Mouse (Mus musculus) gastrocnemius, postnatal 10 days (tissue): Measurements from ENCODE around the gene Pim2. TPM values are rescaled to one million over a fixed set of nuclear protein-coding genes. Genes with fewer than 3 reads are reported as not detected.

Experiments
- DNase-seq: peaks from one replicate; pipeline ENCODE4 v3.0.0; 2021; ENCODE audit warnings: mixed read lengths
- long read RNA-seq, 2 experiments: library from polyadenylated mRNA; stranded (forward); transcript quantifications; one replicate each; pipeline ENCODE4 v2.0.0; 2021
- total RNA-seq, 2 experiments: library from RNA; stranded (reverse); gene quantifications; 2 replicates each; pipeline ENCODE4 v1.2.3; 2021

Gene Pim2
- total RNA-seq, result 1 to 10 TPM; 1.1 to 2.4 TPM
- long read RNA-seq, experiment 1, partial matches to known transcripts, result 1 of 5 reads
- long read RNA-seq, experiment 1, other reads (novel, unspliced or antisense), result 1 of 5 reads
- long read RNA-seq, experiment 2, partial matches to known transcripts, result 0 of 1 reads
- long read RNA-seq, experiment 2, other reads (novel, unspliced or antisense), result 0 of 1 reads

DNA sequence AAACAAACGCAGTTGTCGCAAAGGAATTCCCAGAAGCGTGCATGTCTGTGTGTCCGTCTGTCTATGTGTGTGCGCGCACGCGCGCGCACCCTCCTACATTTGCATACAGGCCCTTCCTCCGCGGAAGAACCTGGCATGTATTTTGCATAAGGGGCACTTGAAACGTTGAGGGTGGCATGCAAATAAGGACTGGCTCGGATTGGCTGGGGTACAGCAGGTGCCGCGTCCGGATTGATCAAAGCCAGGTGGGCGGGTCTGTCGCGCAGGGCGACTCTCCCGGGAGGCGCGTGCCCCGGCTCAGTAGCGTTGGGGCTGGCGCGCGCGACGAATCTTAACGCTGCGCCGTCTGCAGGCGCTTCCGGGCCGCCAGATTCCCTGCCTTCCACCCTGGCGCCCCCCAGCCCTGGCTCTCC is at the start of gene Pim2:
Gene Pim2 (plus strand): TSS at position 256 of the 413 bp plus-strand sequence.
- DNase-seq, result peak; percentile 45

DNA sequence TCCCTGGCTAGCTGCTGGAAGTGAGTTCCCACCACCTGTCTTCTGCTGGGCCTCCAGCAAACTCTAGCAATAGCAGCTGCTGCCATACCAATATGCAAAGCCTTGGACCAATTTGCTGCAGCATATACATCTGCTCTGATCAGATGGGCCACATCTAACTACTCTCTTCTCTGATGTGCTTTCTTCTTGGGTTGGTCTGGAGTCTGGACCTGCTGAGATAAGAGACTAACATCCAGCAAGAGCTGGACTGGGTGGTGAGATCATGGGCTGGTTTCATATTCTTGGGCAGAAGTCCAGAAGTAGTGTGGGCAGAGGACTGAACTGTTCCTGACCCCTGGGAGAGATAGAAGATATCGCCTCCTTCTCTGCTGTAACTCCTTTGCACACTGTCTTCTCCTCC is 40.9 kb upstream of the Pim2 start:
- no peak for DNase-seq

DNA sequence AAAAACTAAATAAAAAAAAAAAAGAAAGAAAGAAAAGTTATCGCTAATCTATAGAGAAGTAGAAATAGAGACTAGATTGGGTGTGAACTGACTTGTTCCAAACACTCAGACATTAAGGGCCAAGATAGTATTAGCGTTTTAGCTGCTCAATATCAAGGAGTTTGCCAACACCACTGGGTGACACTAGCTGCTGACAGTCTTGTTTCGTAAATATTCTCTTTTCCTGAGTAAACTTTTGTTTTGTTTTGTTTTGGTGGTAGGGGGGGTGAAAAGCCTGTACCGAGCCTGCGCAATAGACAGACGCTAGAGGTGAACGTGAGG is 37.3 kb upstream of the Pim2 start:
- DNase-seq, result no peak

DNA sequence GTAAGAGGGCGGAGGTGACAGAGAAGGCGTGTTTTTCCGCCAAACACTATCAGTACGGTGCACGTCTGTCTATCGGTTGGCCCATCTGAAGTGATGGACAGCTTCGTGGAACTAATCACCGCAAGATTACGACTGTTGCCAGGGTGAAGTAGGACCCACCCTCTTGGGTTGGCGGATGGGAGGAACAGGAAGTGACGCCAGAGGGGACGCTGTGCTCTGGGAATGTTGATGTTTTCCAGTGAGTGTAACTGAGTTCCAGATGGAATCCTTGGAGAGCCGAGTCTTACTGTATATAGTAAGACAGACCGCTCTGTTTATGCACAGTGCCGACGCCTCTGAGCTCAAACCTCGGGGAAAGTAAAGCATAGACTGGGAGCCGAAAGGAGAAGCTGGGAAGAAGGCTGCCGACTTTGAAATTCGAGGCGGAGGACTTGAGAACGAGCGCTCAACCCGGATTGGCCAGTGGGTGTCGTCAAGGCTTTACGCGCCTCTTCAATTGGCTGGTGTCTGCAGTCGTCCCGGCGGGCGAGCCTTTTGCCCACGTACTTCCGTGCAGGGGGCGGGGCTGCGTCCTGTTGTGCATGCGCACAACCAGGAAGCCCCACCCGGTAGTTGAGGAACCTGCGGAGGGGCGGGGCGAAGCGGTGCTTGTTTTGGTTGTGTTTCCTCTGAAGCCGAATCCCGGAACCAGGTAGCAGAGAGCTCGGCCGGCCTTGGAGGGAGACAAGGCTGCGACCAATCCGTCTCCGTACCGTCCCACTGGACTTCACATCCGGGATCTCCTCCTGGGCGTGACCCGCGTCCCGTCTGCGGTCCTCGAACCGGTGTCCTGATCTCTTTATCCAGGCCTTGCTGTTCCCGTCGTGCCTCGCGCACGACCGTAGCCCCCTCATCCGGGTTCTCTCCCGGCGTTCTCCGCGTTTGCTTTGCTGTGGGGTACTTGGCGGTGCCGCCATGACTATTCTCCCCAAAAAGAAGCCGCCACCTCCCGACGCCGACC is 36.6 kb upstream of the Pim2 start, which contains the start of gene Otud5:
Gene Otud5 (plus strand): TSS at position 202 of the 1,000 bp plus-strand sequence.
- peak; percentile 85 for DNase-seq

DNA sequence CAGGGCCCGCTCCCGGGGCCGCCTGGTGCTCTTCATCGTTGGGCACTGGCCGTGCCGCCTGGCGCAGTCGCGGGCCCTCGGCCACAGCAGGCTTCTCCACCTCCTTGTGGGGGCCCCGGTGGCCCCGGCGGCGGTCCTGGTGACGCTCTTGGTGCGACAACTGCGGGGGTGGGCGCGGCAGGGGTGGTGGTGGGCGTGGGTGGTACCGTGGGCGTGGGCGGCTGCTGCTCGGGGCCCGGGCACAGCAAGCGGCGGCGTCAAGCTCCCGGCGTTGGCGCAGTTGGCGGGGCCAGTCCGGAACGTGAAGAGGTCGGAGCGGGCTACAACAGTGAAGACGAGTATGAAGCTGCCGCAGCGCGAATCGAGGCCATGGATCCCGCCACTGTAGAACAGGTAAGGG is 35.7 kb upstream of the Pim2 start:
- DNase-seq, result peak; percentile 11

DNA sequence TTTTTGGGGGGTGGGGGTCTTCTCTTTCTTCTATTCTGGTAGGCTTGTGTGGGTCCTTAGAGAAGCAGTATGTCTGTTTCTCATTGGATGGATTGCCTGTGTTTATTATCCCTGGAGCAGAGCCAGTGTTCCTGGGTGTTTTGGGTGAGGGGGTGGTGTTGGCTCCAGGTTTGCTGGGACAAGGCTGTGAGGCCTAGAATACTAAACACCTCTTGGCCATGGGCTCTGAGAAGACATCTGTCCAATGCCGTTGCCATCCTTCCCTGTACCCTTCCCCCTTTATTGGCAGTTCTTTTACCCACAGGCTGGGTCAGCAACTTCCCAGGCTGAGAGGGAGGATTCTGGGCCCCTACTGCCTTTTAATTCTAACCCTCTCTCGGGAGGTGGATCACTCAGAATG is 30.2 kb upstream of the Pim2 start:
- DNase-seq, result no peak

DNA sequence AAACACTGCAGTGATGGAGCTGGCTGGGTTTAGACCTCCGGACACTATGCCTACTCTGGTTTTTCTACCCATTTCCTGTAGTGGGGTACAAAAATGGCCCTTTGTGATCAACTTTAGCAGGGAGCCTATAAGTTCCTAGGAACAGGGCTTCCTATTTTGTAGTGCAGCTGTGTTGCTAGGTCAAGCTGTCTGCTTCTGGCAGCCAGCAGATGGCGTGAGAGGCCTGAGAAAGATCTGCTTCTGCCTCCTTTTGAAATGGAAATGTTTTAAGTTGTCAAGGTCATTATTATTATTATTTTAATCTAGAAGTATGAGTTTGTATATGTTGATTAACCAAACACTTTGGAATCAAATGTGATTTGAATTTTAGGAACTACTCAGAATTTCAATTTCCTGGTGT is 23.5 kb upstream of the Pim2 start:
- peak; percentile 21 for DNase-seq

DNA sequence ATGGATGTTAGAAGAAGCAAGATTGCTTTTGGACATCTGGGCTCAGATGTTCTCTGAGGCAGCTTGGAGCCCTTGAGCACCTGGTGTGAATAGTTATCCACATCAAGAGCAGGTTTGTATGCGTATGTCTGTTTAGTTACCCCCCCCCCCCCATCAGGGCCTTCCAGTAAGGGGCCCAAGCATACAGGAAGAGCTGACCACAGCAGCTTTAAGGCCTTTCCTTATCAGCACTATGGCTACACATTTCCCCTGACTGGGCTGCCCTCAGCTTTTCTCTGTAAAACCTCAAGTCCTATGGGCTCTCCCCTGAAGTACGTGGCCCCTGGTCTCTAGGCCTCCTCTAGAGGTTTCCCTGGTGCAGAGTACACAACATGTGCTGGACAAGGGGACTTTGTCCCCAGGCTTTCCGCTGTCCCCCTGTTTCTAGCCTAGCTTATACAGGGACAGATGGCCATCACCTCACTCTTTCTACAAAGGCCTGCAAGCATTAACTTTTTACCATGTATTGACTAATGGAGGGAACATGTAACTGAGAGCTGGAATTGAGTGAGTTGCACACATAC is 18.8 kb upstream of the Pim2 start:
- no peak for DNase-seq

DNA sequence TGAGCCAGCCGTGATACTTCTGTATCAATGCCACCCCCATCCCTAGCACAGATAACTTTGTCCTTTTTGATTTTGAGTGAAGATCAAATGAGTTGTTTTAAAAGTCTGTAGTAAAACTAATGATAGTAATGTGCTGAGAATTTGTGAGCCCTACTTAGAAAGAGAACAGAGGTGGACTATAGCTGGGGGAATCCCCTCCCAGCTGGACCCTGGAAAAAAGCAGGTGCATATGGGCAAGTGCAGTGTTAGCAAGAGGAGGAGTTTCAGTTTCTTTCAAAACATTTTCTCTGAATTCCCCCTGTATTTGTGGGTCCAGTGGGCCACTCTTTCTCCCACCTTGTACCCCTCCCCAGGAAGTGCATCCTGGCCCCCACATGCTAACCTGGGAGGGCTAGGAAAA is 14.9 kb upstream of the Pim2 start:
- no peak for DNase-seq

DNA sequence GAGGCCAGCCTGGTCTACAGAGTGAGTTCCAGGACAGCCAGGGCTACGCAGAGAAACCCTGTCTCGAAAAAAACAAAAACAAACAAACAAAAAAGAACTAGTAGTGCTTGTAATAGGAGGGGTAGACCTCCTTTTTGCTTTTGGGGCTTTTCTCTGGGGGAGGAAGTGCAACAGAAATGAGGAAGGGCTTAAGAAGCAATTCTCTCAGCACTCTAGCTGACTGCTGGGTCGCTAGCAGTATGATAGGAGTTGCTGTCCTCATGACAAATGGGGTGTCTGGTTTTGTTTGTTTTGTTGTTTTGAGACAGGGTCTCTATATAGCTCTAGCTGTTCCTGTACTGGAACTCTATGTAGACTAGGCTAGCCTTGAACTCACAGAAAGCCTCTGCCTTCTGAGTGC is 13.5 kb upstream of the Pim2 start:
- DNase-seq, result no peak

DNA sequence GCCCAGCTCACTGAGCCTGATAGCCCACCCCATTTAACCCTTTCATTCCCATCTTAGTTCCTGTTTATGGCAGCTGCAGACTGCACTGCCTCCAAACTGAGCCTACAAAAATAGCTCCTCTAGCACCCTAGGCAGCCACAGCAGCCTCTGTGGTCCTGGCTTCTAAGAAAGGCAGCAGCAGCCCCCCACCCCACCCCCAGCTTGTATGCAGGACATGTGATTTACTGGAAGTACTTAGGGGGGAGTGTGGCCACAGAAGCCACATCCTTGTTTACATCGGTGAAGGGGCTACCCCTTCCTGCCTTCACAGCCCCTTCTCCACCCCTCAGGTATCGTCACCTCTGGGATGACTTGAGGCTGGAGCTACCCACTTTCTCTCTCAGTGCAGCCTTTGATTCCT is 12.7 kb upstream of the Pim2 start:
- DNase-seq, result no peak

DNA sequence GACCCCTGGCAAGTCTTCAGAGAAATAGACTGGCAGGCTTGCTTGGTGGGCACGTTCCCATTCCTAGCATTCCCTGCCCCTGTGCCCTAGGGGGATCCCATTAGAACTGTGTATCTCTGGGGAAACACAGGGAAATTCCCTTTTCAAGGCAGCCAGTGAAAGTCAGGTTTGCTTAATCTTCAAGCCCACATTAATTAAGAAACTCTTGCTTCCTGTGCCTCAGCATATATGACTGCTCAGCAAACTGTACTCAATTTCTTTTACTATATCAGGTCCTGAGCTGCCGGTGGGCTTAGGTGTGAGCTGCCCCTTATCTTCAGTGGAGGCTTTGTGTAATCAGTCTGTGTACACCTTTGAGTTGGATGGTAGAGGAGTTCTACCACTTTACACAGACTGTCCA is 12.3 kb upstream of the Pim2 start:
- no peak for DNase-seq

DNA sequence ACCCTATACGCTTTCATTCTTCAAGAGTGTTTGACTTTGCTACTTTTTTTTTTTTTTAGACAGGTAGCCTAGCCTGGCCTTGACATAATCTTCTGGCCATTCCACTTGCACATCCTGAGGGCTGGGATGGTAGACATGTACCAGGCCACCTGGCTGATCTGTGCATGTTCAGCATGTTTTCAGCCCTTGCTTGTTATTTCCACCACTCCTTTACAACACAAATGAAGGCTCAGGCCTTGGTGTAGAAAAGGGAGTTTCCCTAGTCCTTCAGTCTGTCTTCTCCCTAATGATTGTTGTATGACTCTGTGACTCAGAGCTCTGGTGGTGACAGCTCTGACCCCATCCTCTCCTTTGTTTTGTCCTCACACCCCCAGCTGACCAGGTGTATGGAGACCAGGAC is 10.9 kb upstream of the Pim2 start:
- DNase-seq, result no peak

DNA sequence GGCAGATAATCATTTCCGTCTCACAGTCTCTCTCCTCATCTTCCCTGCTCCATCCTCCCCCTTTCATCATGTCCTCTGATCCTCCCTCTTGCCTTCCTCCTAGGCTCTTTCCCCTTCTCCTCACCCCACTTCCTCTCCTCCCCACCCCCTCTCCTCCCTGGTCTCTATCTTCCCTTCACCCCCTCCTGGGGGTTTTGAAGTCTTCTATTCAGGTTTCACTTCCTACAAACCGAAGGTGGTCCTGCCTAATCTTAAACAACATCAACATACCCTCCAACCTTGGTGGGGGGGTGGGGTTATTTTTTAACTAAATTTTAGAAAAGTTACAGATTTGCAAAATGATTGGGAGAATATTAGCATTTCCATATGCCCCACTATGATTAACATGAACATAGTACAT is 9.6 kb upstream of the Pim2 start:
- DNase-seq, result no peak

DNA sequence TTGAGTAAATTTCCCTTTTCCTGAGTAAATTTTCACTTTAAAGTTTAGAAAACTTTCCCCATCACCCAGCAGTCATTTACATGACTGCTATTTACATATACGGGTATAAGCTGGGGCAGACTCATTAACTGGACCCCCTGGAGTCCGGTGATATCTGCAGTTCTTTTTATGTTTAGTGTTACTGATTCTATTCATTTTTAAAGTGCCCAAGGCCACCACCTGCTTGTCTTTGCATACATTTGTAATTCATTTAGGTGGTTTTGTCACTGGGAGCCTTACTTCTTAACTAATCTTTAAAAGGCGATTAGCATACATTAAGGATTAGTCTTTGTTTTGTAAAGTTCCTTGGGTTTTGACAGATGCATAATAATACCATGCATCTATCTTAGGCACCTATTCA is 8.2 kb upstream of the Pim2 start:
- DNase-seq, result no peak

DNA sequence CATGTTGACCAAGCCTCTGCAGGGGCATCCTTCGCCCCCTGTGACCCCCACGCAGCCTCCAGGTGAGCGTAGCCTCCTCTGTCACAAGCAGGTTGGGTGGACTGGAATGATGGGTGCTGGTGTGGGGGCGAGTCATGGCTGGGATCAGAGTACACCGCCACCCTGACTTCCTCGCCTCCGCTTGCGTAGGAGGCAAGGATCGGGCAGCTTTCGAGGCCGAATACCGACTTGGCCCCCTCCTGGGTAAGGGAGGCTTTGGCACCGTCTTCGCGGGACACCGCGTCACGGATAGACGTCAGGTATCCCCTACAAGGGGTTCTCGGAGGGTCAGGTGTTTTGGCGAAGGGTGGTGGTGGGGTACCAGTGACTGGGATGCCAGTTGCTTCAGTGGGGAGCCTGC is 433 bp downstream of the Pim2 start:
- DNase-seq, result no peak

DNA sequence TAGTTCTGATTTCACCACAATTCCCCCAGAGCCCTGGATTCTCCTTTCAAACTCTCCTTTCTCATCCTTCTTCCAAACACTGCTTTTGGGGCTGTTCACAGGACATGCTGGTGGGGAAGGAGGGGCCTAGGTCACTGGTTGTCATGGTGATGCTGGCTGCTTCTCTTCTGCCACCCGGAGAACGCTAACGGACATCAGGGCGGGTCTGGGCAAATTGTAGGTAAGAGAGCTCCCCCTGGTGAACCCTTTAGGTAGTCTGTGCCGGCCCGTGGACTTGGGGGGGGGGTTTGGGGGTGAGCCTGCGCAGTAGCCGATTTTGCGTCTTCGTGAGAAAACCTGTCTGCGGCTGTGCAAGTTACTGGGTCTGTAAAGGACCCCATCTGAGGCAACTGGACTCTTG is 1.8 kb downstream of the Pim2 start:
- DNase-seq, result peak; percentile 25

DNA sequence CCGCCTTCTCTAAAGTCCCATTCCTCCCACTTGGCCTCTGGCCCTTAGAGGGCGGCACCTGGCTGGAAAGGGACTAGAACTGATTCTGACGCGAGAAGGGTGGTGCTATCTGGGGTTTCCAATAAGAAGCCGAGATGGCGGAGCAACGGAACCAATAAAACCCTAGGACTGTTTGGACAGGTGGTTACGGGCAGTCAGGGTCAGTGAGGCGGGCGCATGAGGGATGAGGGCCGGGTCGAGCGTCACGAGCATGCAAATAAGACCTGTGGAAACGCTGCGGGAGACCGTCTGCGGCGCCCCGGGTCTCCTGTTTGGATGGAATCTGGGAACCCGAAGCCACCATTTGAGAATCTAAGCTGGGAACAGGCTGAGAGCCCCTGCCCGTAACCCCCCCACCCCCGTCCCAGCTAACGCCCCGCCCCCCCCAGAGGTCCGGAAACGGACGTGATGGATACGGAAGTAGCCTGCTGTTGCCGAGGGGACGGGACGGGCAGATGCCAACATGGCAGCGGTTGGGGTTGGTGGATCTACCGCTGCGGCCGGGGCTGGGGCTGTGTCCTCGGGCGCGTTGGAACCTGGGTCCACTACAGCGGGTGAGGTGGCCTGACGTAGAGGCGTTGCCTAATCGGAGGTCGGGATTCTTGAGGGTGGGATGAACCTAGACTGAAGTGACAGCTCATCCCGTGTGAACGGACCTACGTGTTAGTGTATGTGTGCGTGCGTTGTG is 5.9 kb downstream of the Pim2 start, which contains the start of gene Slc35a2:
Gene Slc35a2 (plus strand): TSS at position 188 of the 727 bp plus-strand sequence.
- peak; percentile 76 for DNase-seq

DNA sequence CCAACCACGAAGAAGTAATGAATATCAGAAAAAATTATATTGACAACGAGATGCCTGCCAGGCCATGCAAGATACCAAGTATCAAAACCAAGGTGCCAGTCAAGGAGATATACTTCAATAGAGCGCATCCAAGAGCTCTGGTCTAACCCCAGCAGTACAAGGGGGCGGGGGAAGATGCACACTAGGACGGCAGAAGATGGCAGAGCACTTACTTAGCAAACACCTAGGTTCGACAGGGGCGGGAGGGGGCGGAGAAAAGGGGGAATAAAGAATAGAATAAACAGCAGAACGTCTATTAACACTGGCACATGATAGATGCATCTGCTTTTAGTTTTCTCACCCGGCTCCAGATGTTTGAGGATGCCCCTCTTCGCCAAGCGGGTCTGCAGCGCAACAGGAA is 20.1 kb downstream of the Pim2 start:
- no peak for DNase-seq

DNA sequence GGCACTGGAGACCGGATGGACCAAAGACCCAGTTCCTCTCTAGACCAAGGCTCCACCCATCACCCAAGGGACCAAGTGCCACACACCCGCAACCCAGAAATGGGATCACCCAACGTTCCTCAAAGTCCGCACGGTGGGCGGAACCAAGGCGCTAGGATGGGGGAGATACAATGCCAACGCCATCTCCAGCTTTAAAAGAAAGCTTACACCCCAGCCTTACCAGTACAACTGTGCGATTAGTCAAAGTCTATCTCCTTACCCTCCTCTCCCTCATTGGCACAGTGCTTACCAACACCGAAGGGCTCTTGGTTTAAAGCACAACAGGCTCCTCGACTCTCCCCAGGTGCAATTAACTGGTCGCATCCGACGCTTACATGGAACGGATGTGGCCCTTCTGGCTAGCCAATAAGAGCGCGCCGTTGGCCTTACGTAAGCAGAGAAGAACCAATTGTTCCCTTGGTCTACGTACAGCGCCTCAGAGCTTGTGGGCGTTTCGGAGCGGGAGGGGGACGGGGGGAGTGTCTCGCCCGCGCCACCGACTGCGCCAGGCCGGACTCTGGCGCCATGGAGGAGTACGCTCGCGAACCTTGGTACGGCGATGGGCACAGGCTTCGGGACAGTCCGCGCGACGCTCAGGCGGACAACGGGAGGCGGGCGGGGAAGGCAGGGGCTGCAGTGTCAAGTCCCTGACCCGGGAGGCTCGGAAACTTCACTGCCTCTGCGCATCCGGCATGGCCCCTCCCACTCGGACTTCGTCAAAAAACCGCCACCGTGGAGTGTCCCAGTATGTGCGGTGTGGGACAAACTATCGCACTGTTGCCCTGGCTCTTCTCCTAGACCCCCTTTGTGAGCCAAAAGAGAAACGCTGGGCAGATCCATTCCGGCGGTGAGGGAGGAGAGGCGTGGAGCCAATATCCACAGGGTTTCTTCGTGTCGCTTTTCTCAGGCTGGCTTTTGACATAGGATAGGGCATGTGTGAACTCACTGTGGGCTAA is 21.1 kb downstream of the Pim2 start, which contains the start of the genes Pqbp1 and Timm17b:
Gene Pqbp1 (minus strand): TSS at position 390 of the 995 bp plus-strand sequence.
Gene Timm17b (plus strand): TSS at position 478 of the 995 bp plus-strand sequence.
- DNase-seq, result peak; percentile 75

DNA sequence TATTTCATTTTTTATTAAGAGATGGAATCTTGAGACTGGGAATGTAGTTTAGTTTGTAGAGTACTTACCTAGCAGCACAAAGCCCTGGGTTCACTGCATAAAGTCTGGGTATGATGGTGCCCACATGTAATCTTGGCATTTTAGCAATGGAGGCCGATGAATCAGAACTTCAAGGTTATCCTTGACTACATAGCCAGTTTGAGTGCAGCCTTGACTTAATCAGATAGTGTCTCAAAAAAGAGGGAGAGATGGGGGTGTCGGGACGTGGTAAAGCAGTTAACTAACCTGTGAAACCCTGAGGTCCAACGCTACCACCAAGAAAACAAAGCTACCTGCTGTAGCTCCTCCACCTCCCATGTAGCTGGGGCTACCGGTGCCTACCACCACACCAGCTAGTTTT is 26.4 kb downstream of the Pim2 start:
- no peak for DNase-seq
